Mouse (Mus musculus): Measurements from ENCODE around the gene Rpl18. TPM values are rescaled to one million over a fixed set of nuclear protein-coding genes. Genes with fewer than 3 reads are reported as not detected.

Gene Rpl18
- total RNA-seq, 1 experiment, result 3,487 TPM

GRCm38 (mm10) chr7:45703521-45704033 is 11.7 kb upstream of the Rpl18 start:
- no peak for DNase-seq (ENCODE audit: low read depth, low spot score)

GRCm38 (mm10) chr7:45704046-45704559 is 11.2 kb upstream of the Rpl18 start:
- Histone ChIP-seq H3K9ac (ENCODE audit: insufficient read depth, low read depth, low read length, poor library complexity, severe bottlenecking) (peak overlapping the region; percentile 74), H3K4me3 (ENCODE audit: insufficient read depth in 1 of 2, low read depth in 1 of 2, low read length in 2 of 2, poor library complexity in 1 of 2, severe bottlenecking in 1 of 2) (peak overlapping the region; percentile 40 to 63), H3K27ac (ENCODE audit: insufficient read depth, low read depth, low read length, poor library complexity, severe bottlenecking) (peak overlapping the region; percentile 22; the same call in 1 of the 2 replicates), H3K4me1 (ENCODE audit: control insufficient read depth in 2 of 2, insufficient read depth in 2 of 2, low read length in 2 of 2, poor library complexity in 1 of 2) (peaks cover 5 to 22% of the 10 kb centered on the region in 2 experiments; a peak in 3 of 4 replicates), H3K36me3 (ENCODE audit: control insufficient read depth, insufficient read depth, low read length, poor library complexity, severe bottlenecking) (no peaks in the 10 kb centered on the region), H3K9me3 (ENCODE audit: control insufficient read depth, insufficient read depth, low read depth, low read length) (no peaks in the 10 kb centered on the region)
- no peak for DNase-seq (ENCODE audit: low read depth, low spot score)
- in situ Hi-C loops (cut with MboI; ENCODE audit: low sequenced_read_pairs in 2 of 2, unreplicated experiment in 2 of 2), result no loop called here
- TF ChIP-seq ZC3H11A (IDR thresholded peaks at IDR 0.05; ENCODE audit: borderline replicate concordance, low read depth, low read length), result no peak

More at GRCm38 (mm10) chr7:45703521-45704033, 11.7 kb upstream of the Rpl18 start:
- Histone ChIP-seq H3K4me3 (ENCODE audit: insufficient read depth in 1 of 2, low read depth in 1 of 2, low read length in 2 of 2, poor library complexity in 1 of 2, severe bottlenecking in 1 of 2) (no peak overlapping the region), H3K36me3 (ENCODE audit: control insufficient read depth, insufficient read depth, low read length, poor library complexity, severe bottlenecking) (no peaks in the 10 kb centered on the region), H3K9me3 (ENCODE audit: control insufficient read depth, insufficient read depth, low read depth, low read length) (no peaks in the 10 kb centered on the region), H3K4me1 (ENCODE audit: control insufficient read depth in 2 of 2, insufficient read depth in 2 of 2, low read length in 2 of 2, poor library complexity in 1 of 2) (peaks cover 5 to 21% of the 10 kb centered on the region in 2 experiments; a peak in 3 of 4 replicates), H3K9ac (ENCODE audit: insufficient read depth, low read depth, low read length, poor library complexity, severe bottlenecking) (peak overlapping the region; percentile 13; the same call in 1 of the 2 replicates), H3K27ac (ENCODE audit: insufficient read depth, low read depth, low read length, poor library complexity, severe bottlenecking) (no peak overlapping the region)
- TF ChIP-seq ZNF384 (IDR thresholded peaks at IDR 0.05; ENCODE audit: low read depth, low read length) (no peak), MAFK (IDR thresholded peaks at IDR 0.05; ENCODE audit: insufficient read depth, low read depth, low read length) (no peak), ZC3H11A (IDR thresholded peaks at IDR 0.05; ENCODE audit: borderline replicate concordance, low read depth, low read length) (no peak), CHD2 (IDR thresholded peaks at IDR 0.05; ENCODE audit: low read depth, low read length) (no peak), HCFC1 (IDR thresholded peaks at IDR 0.05; ENCODE audit: borderline replicate concordance, insufficient read depth, low read length) (no peak)
- in situ Hi-C loops (cut with MboI; ENCODE audit: low sequenced_read_pairs in 2 of 2, unreplicated experiment in 2 of 2), result no loop called here

- TF ChIP-seq HCFC1 (IDR thresholded peaks at IDR 0.05; ENCODE audit: borderline replicate concordance, insufficient read depth, low read length), result peak; percentile 49; the same call in 1 of the 2 replicates
- TF ChIP-seq CHD2 (IDR thresholded peaks at IDR 0.05; ENCODE audit: low read depth, low read length), result peak; percentile 86
- TF ChIP-seq MAFK (IDR thresholded peaks at IDR 0.05; ENCODE audit: insufficient read depth, low read depth, low read length), result no peak
- peak; percentile 34; the same call in 1 of the 2 replicates for TF ChIP-seq ZNF384 (IDR thresholded peaks at IDR 0.05; ENCODE audit: low read depth, low read length)
- no peak for TF ChIP-seq ZC3H11A (IDR thresholded peaks at IDR 0.05; ENCODE audit: borderline replicate concordance, low read depth, low read length)
- H3K4me1 ChIP-seq (ENCODE audit: control insufficient read depth in 2 of 2, insufficient read depth in 2 of 2, low read length in 2 of 2, poor library complexity in 1 of 2), result peaks cover 5 to 22% of the 10 kb centered on the region in 2 experiments; a peak in 3 of 4 replicates
Measured at GRCm38 (mm10) chr7:45704730-45705442, 10.4 kb upstream of the Rpl18 start, which contains the start of gene Dbp. Gene Dbp, plus strand, starts transcription at chr7:45705088.

GRCm38 (mm10) chr7:45705443-45705864 is 9.8 kb upstream of the Rpl18 start:
- H3K9me3 ChIP-seq (ENCODE audit: control insufficient read depth, insufficient read depth, low read depth, low read length), result no peaks in the 10 kb centered on the region
- H3K4me3 ChIP-seq (ENCODE audit: insufficient read depth in 1 of 2, low read depth in 1 of 2, low read length in 2 of 2, poor library complexity in 1 of 2, severe bottlenecking in 1 of 2), result peak overlapping the region; percentile 80 to 85
- TF ChIP-seq CHD2 (IDR thresholded peaks at IDR 0.05; ENCODE audit: low read depth, low read length) (no peak), MAFK (IDR thresholded peaks at IDR 0.05; ENCODE audit: insufficient read depth, low read depth, low read length) (no peak), ZNF384 (IDR thresholded peaks at IDR 0.05; ENCODE audit: low read depth, low read length) (no peak), HCFC1 (IDR thresholded peaks at IDR 0.05; ENCODE audit: borderline replicate concordance, insufficient read depth, low read length) (no peak), ZC3H11A (IDR thresholded peaks at IDR 0.05; ENCODE audit: borderline replicate concordance, low read depth, low read length) (no peak)
- peak overlapping the region; percentile 55; the same call in 1 of the 2 replicates for H3K9ac ChIP-seq (ENCODE audit: insufficient read depth, low read depth, low read length, poor library complexity, severe bottlenecking)
- peaks cover 2% of the 10 kb centered on the region; the same call in 1 of the 2 replicates for H3K36me3 ChIP-seq (ENCODE audit: control insufficient read depth, insufficient read depth, low read length, poor library complexity, severe bottlenecking)
- peaks cover 5 to 24% of the 10 kb centered on the region in 2 experiments; a peak in 3 of 4 replicates for H3K4me1 ChIP-seq (ENCODE audit: control insufficient read depth in 2 of 2, insufficient read depth in 2 of 2, low read length in 2 of 2, poor library complexity in 1 of 2)
- H3K27ac ChIP-seq (ENCODE audit: insufficient read depth, low read depth, low read length, poor library complexity, severe bottlenecking), result no peak overlapping the region
- no peak for DNase-seq (ENCODE audit: low read depth, low spot score)
- in situ Hi-C loops (cut with MboI; ENCODE audit: low sequenced_read_pairs in 2 of 2, unreplicated experiment in 2 of 2), result no loop called here

More at GRCm38 (mm10) chr7:45704730-45705442, 10.4 kb upstream of the Rpl18 start, which contains the start of gene Dbp:
- Histone ChIP-seq H3K4me3 (ENCODE audit: insufficient read depth in 1 of 2, low read depth in 1 of 2, low read length in 2 of 2, poor library complexity in 1 of 2, severe bottlenecking in 1 of 2) (peak within 1 kb of the TSS; percentile 80 to 85), H3K36me3 (ENCODE audit: control insufficient read depth, insufficient read depth, low read length, poor library complexity, severe bottlenecking) (peaks cover 2% of the 10 kb centered on the region; the same call in 1 of the 2 replicates), H3K27ac (ENCODE audit: insufficient read depth, low read depth, low read length, poor library complexity, severe bottlenecking) (peak within 1 kb of the TSS; percentile 22; the same call in 1 of the 2 replicates), H3K9ac (ENCODE audit: insufficient read depth, low read depth, low read length, poor library complexity, severe bottlenecking) (peak within 1 kb of the TSS; percentile 74), H3K9me3 (ENCODE audit: control insufficient read depth, insufficient read depth, low read depth, low read length) (no peaks in the 10 kb centered on the region)
- peak; percentile 99 for DNase-seq (ENCODE audit: low read depth, low spot score)
- in situ Hi-C loops (cut with MboI; ENCODE audit: low sequenced_read_pairs in 2 of 2, unreplicated experiment in 2 of 2), result no loop called here
